Comparison of ENCODE assay signal across 18 mouse cellular contexts in the genomic region with DNA sequence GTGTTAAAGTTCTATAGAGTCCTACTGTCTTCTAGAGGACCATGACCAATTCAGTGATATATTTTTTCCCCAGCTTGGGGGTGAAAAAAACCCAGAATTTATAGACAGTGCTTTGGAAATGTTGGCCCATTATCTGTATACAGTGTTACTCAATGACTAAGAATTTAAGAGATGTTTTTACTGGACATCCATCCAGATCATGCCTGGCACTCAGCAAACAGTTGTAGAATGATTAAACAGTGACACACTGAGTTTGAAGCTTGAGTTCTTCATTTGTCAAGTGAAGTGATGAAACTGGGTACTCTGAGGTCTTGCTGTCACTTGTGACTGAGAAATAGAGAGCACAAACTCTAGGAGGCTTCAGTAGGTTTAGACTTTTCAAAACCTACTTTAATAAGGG.
"Had no signal": no experiment of that assay in that cellular context is flagged by ENCODE, and none has a peak within 500 bp of the region (broad histone marks: within the 10 kb centered on the region; RNA-seq: fewer than 3 reads in every experiment).

No protein-coding gene starts in this region.

- H3K4me3 ChIP-seq: lung, embryonic 15.5 days; megakaryocyte, embryonic 14.5 days; midbrain, embryonic 13.5 days; midbrain, embryonic 15.5 days; neural tube, embryonic 12.5 days had no signal

- H3K9ac ChIP-seq: liver, postnatal 0 days; lung, embryonic 15.5 days; midbrain, embryonic 13.5 days; midbrain, embryonic 15.5 days; neural tube, embryonic 12.5 days had no signal

- H3K27me3 ChIP-seq: lung, embryonic 15.5 days; megakaryocyte, embryonic 14.5 days; midbrain, embryonic 13.5 days; midbrain, embryonic 15.5 days; neural tube, embryonic 12.5 days had no signal

- H3K9me3 ChIP-seq: lung, embryonic 15.5 days; megakaryocyte, embryonic 14.5 days; midbrain, embryonic 13.5 days; midbrain, embryonic 15.5 days; neural tube, embryonic 12.5 days had no signal

- H3K4me2 ChIP-seq: lung, embryonic 15.5 days; midbrain, embryonic 11.5 days; midbrain, embryonic 13.5 days; midbrain, embryonic 15.5 days; neural tube, embryonic 12.5 days had no signal

- DNase-seq: liver, postnatal 0 days; lung, adult 2 months; lung, postnatal 4 days; retina, postnatal 1 day; right cerebral cortex, adult 18-20 months; right cerebral cortex, postnatal 25 days; right cerebral cortex, postnatal 4 days; spleen, adult 18-20 months; thymus, adult 18-20 months; thymus, postnatal 14 days; thymus, postnatal 36 days had no signal

- H3K36me3 ChIP-seq: lung, embryonic 15.5 days; midbrain, embryonic 13.5 days; midbrain, embryonic 15.5 days; neural tube, embryonic 12.5 days had no signal

- H3K4me1 ChIP-seq: lung, embryonic 15.5 days; megakaryocyte, embryonic 14.5 days; midbrain, embryonic 13.5 days; midbrain, embryonic 15.5 days; neural tube, embryonic 12.5 days had no signal

- H3K27ac ChIP-seq: lung, embryonic 15.5 days; midbrain, embryonic 13.5 days; midbrain, embryonic 15.5 days; neural tube, embryonic 12.5 days had no signal

- ATAC-seq: liver, postnatal 0 days; lung, postnatal 0 days; midbrain, embryonic 13.5 days; midbrain, embryonic 15.5 days had no signal
